Mouse (Mus musculus) lung, postnatal 0 days (tissue): ENCODE measurements around the gene Bcl9.

Experiments
- CTCF ChIP-seq: IDR thresholded peaks from 2 replicates; pipeline ENCODE4 v1.5.1; 2016; ENCODE audit warnings: antibody characterized with exemption, mild to moderate bottlenecking
- EP300 ChIP-seq: IDR thresholded peaks from 2 replicates; pipeline ENCODE4 v1.6.1; 2016; ENCODE audit warnings: antibody characterized with exemption, mild to moderate bottlenecking, control low read depth

DNA sequence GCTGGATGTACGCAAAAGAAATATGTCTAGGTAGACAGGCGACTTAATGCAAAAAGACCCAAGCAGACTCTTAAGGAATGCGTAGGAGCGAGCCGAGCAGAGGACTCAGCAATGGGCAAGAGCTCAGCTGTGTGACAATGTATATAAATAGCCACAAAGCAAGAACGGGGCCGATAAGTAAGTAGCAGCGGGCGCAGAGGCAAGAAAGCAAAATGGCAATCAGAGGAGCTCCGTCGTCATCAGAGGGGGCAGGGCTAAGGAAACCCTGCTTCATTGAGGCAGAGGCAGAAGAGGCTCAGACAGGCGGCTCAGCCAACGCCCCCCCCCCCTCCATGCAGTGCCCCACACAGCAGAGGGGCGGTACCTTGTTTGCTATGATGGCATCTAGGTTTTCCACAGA is 62.9 kb downstream of the Bcl9 start:
- TF ChIP-seq EP300 (no peak), CTCF (no peak)
